Mouse (Mus musculus) G1E (cell line): ENCODE results near the gene Sorcs1.

ENCODE experiments used
- CTCF ChIP-seq: IDR thresholded peaks from 2 replicates; pipeline ENCODE4 v1.5.1; 2012; ENCODE audit warnings: low read depth, low read length, inconsistent platforms, mixed read lengths
- GATA1 ChIP-seq: IDR thresholded peaks from 2 replicates; pipeline ENCODE4 v1.6.1; 2012; ENCODE audit warnings: borderline replicate concordance, low read length, inconsistent platforms, mixed read lengths
- GATA2 ChIP-seq: IDR thresholded peaks from 2 replicates; pipeline ENCODE4 v1.6.1; 2012; ENCODE audit warnings: low read depth, low read length, inconsistent platforms, borderline replicate concordance
- TAL1 ChIP-seq: conservative IDR thresholded peaks from 2 replicates; pipeline ENCODE4 v1.6.1; 2012; ENCODE audit warnings: low read depth, low read length, inconsistent platforms, mixed read lengths

GRCm38 (mm10) chr19:50307046-50307445, 371.4 kb downstream of the Sorcs1 start:
- TF ChIP-seq TAL1: no peak
- no peak for TF ChIP-seq CTCF
- TF ChIP-seq GATA2: no peak
- TF ChIP-seq GATA1: no peak
